Mouse (Mus musculus): ENCODE results near the gene Anp32e. TPM values are rescaled to one million over a fixed set of nuclear protein-coding genes. Genes with fewer than 3 reads are reported as not detected.

Gene Anp32e
- polyA plus RNA-seq, 1 experiment, result 275 TPM

- WGBS, result 73% methylated on average over 1 of the region's 1 CpGs
- TF ChIP-seq CTCF (IDR thresholded peaks at IDR 0.05; ENCODE audit: control insufficient read depth, insufficient read depth, low read length) (no peak), POLR2A (IDR thresholded peaks at IDR 0.05; ENCODE audit: borderline replicate concordance, control insufficient read depth, low read depth, low read length) (no peak)
- no peak overlapping the region for H3K4me3 ChIP-seq (replicated peaks; ENCODE audit: control insufficient read depth, low read depth, low read length)
- peaks cover 1% of the 10 kb centered on the region; the same call in 1 of the 2 replicates for H3K4me1 ChIP-seq (ENCODE audit: control insufficient read depth, insufficient read depth, low read length)
- no peak overlapping the region for H3K27ac ChIP-seq (ENCODE audit: control insufficient read depth, insufficient read depth, low read depth, low read length, poor library complexity)
These were observed 2.4 kb downstream of the Anp32e start for GRCm38 (mm10) chr3:95931471-95931870.

GRCm38 (mm10) chr3:95932157-95932556 lies 3.1 kb downstream of the Anp32e start:
- Histone ChIP-seq H3K27ac (ENCODE audit: control insufficient read depth, insufficient read depth, low read depth, low read length, poor library complexity) (no peak overlapping the region), H3K4me1 (ENCODE audit: control insufficient read depth, insufficient read depth, low read length) (peaks cover 1% of the 10 kb centered on the region; the same call in 1 of the 2 replicates), H3K4me3 (replicated peaks; ENCODE audit: control insufficient read depth, low read depth, low read length) (no peak overlapping the region)
- 45% methylated on average over 1 of the region's 1 CpGs for WGBS
- TF ChIP-seq CTCF (IDR thresholded peaks at IDR 0.05; ENCODE audit: control insufficient read depth, insufficient read depth, low read length) (no peak), POLR2A (IDR thresholded peaks at IDR 0.05; ENCODE audit: borderline replicate concordance, control insufficient read depth, low read depth, low read length) (no peak)

GRCm38 (mm10) chr3:95932566-95932965 lies 3.5 kb downstream of the Anp32e start:
- Histone ChIP-seq H3K4me1 (ENCODE audit: control insufficient read depth, insufficient read depth, low read length) (peaks cover 1% of the 10 kb centered on the region; the same call in 1 of the 2 replicates), H3K4me3 (replicated peaks; ENCODE audit: control insufficient read depth, low read depth, low read length) (no peak overlapping the region), H3K27ac (ENCODE audit: control insufficient read depth, insufficient read depth, low read depth, low read length, poor library complexity) (no peak overlapping the region)
- TF ChIP-seq CTCF (IDR thresholded peaks at IDR 0.05; ENCODE audit: control insufficient read depth, insufficient read depth, low read length), result no peak
- no peak for TF ChIP-seq POLR2A (IDR thresholded peaks at IDR 0.05; ENCODE audit: borderline replicate concordance, control insufficient read depth, low read depth, low read length)
- 93% methylated on average over 7 of the region's 7 CpGs for WGBS

DNA sequence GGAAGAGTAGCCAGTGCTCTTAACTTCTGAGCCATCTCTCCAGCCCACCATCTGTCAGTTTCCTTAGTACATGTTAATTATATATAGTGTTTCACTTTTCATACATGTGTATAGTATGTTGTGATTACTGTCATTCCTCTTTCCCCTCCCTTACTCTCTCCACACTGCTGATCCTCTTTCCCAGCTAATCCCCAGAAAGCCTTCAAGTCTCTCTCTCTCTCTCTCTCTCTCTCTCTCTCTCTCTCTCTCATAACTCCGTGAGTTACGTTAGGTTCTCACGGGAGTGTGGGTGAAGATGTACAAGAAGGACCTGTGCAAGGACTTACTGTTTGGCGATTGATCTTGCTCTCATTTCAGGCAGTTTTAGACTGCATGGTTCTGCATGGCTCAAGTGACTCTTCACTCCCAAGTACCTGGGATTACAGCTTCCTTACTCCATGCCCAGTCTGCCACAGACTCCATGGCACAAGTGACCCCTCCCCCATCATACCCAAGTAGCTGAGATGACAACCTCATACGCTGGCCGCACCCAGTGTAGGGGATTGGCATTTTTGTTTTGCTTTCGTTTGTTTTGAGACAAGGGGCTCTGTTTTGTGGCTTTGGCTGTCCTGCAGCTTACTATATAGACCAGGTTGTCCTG lies 4.2 kb downstream of the Anp32e start:
- Histone ChIP-seq H3K4me1 (ENCODE audit: control insufficient read depth, insufficient read depth, low read length) (no peaks in the 10 kb centered on the region), H3K27ac (ENCODE audit: control insufficient read depth, insufficient read depth, low read depth, low read length, poor library complexity) (no peak overlapping the region), H3K4me3 (replicated peaks; ENCODE audit: control insufficient read depth, low read depth, low read length) (no peak overlapping the region)
- TF ChIP-seq POLR2A (IDR thresholded peaks at IDR 0.05; ENCODE audit: borderline replicate concordance, control insufficient read depth, low read depth, low read length) (no peak), CTCF (IDR thresholded peaks at IDR 0.05; ENCODE audit: control insufficient read depth, insufficient read depth, low read length) (no peak)
- WGBS, result 87% methylated on average over 7 of the region's 7 CpGs

DNA sequence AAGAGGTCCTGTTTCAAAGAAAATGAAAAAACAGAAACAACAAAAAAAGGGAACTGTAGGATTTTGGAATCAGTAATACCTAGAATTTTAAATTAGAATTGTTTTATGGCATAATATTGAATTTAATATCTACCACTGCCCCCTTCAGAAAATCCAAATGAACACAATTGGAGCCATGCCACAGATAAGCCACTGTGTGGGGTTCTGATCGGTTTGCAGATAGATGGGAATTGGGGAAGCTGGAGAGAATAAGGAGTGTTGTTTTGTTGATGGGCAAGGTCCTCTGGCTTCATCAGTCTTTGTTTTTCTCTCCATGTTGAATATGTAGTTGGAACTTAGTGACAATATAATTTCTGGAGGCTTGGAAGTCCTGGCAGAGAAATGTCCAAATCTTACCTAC lies 5.4 kb downstream of the Anp32e start:
- Histone ChIP-seq H3K4me3 (replicated peaks; ENCODE audit: control insufficient read depth, low read depth, low read length) (no peak overlapping the region), H3K27ac (ENCODE audit: control insufficient read depth, insufficient read depth, low read depth, low read length, poor library complexity) (no peak overlapping the region), H3K4me1 (ENCODE audit: control insufficient read depth, insufficient read depth, low read length) (no peaks in the 10 kb centered on the region)
- WGBS, result 53% methylated on average over 1 of the region's 1 CpGs
- TF ChIP-seq CTCF (IDR thresholded peaks at IDR 0.05; ENCODE audit: control insufficient read depth, insufficient read depth, low read length) (no peak), POLR2A (IDR thresholded peaks at IDR 0.05; ENCODE audit: borderline replicate concordance, control insufficient read depth, low read depth, low read length) (no peak)

- H3K4me3 ChIP-seq (replicated peaks; ENCODE audit: control insufficient read depth, low read depth, low read length), result no peak overlapping the region
- no peak overlapping the region for H3K27ac ChIP-seq (ENCODE audit: control insufficient read depth, insufficient read depth, low read depth, low read length, poor library complexity)
- WGBS, result 44% methylated on average over 8 of the region's 8 CpGs
- H3K4me1 ChIP-seq (ENCODE audit: control insufficient read depth, insufficient read depth, low read length), result no peaks in the 10 kb centered on the region
- no peak for TF ChIP-seq CTCF (IDR thresholded peaks at IDR 0.05; ENCODE audit: control insufficient read depth, insufficient read depth, low read length)
- no peak for TF ChIP-seq POLR2A (IDR thresholded peaks at IDR 0.05; ENCODE audit: borderline replicate concordance, control insufficient read depth, low read depth, low read length)
These were observed 9.2 kb downstream of the Anp32e start for GRCm38 (mm10) chr3:95938217-95938616.

GRCm38 (mm10) chr3:95938835-95939234 lies 9.8 kb downstream of the Anp32e start:
- 85% methylated on average over 15 of the region's 15 CpGs for WGBS
- TF ChIP-seq POLR2A (IDR thresholded peaks at IDR 0.05; ENCODE audit: borderline replicate concordance, control insufficient read depth, low read depth, low read length), result no peak
- TF ChIP-seq CTCF (IDR thresholded peaks at IDR 0.05; ENCODE audit: control insufficient read depth, insufficient read depth, low read length), result peak; percentile 68
- Histone ChIP-seq H3K4me3 (replicated peaks; ENCODE audit: control insufficient read depth, low read depth, low read length) (no peak overlapping the region), H3K27ac (ENCODE audit: control insufficient read depth, insufficient read depth, low read depth, low read length, poor library complexity) (no peak overlapping the region), H3K4me1 (ENCODE audit: control insufficient read depth, insufficient read depth, low read length) (no peaks in the 10 kb centered on the region)

GRCm38 (mm10) chr3:95942749-95943148 lies 13.7 kb downstream of the Anp32e start:
- Histone ChIP-seq H3K4me1 (ENCODE audit: control insufficient read depth, insufficient read depth, low read length) (no peaks in the 10 kb centered on the region), H3K27ac (ENCODE audit: control insufficient read depth, insufficient read depth, low read depth, low read length, poor library complexity) (no peak overlapping the region), H3K4me3 (replicated peaks; ENCODE audit: control insufficient read depth, low read depth, low read length) (no peak overlapping the region)
- TF ChIP-seq CTCF (IDR thresholded peaks at IDR 0.05; ENCODE audit: control insufficient read depth, insufficient read depth, low read length) (no peak), POLR2A (IDR thresholded peaks at IDR 0.05; ENCODE audit: borderline replicate concordance, control insufficient read depth, low read depth, low read length) (no peak)
- 71% methylated on average over 6 of the region's 6 CpGs for WGBS

DNA sequence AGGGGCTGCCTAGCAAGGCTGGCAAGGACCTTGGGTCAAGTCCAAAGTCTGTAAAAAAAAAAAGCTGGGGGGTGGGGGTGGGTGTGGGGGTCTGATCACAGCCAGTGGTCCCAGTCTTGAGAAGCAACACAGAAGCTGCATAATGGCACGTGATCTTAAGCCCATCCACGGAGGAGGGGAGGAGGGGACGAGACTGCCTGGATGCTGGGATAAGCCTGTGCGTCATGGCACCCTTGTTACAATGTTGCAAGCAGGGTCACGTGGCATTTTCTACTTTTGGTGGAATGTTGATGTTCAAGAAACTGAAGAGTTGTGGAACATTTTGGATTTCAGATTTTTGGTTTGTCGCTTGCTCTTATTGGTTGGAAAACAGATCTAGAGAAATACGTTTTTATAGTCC lies 14.2 kb downstream of the Anp32e start:
- H3K4me1 ChIP-seq (ENCODE audit: control insufficient read depth, insufficient read depth, low read length), result no peaks in the 10 kb centered on the region
- H3K27ac ChIP-seq (ENCODE audit: control insufficient read depth, insufficient read depth, low read depth, low read length, poor library complexity), result no peak overlapping the region
- TF ChIP-seq POLR2A (IDR thresholded peaks at IDR 0.05; ENCODE audit: borderline replicate concordance, control insufficient read depth, low read depth, low read length), result no peak
- TF ChIP-seq CTCF (IDR thresholded peaks at IDR 0.05; ENCODE audit: control insufficient read depth, insufficient read depth, low read length), result no peak
- WGBS, result 96% methylated on average over 7 of the region's 7 CpGs
- H3K4me3 ChIP-seq (replicated peaks; ENCODE audit: control insufficient read depth, low read depth, low read length), result no peak overlapping the region
